Mouse (Mus musculus): ENCODE measurements around the gene Tbc1d14. TPM values are rescaled to one million over a fixed set of nuclear protein-coding genes. Genes with fewer than 3 reads are reported as not detected.

Gene Tbc1d14
- polyA plus RNA-seq, 1 experiment from 2014 or later, result 15.7 TPM

DNA sequence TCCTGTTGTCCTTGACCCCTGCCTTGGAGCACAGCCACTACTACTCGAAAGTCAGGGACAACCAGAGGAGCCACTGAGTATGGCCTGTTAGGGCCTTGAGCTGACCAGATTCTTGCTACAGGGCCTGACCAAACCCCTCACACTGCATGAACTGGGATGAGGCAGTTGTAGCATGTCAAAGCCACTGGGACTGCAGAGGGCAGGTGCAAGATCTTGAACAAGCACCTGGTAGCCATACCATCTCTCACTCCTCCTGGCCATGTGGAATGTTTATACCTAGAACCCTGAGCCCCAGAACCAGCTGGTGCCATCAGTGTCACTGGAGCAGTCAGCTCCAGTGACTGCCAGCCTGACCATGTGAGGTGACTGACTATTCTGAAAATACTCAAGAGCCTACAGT is 5.8 kb upstream of the Tbc1d14 start:
- no peak overlapping the region for H3K4me2 ChIP-seq
- H3K27ac ChIP-seq (replicated peaks), result no peak overlapping the region
- no peaks in the 10 kb centered on the region for H3K4me1 ChIP-seq
- peaks cover 50% of the 10 kb centered on the region for H3K36me3 ChIP-seq
- no peak overlapping the region for H3K9ac ChIP-seq
- 80% methylated on average over 1 of the region's 1 CpGs for WGBS
- no peak overlapping the region for H3K4me3 ChIP-seq
- no peaks in the 10 kb centered on the region for H3K9me3 ChIP-seq
- H3K27me3 ChIP-seq (replicated peaks), result no peaks in the 10 kb centered on the region
- no peak for ATAC-seq (ENCODE audit: extremely low read depth, insufficient number of reproducible peaks, low FRiP score, low TSS enrichment)

GRCm38 (mm10) chr5:36597653-36598052 is 4.6 kb upstream of the Tbc1d14 start:
- no peak overlapping the region for H3K4me3 ChIP-seq
- peaks cover 38% of the 10 kb centered on the region for H3K36me3 ChIP-seq
- no peak overlapping the region for H3K27ac ChIP-seq (replicated peaks)
- H3K9me3 ChIP-seq, result no peaks in the 10 kb centered on the region
- no peaks in the 10 kb centered on the region for H3K4me1 ChIP-seq
- no peak overlapping the region for H3K9ac ChIP-seq
- H3K27me3 ChIP-seq (replicated peaks), result no peaks in the 10 kb centered on the region
- no peak overlapping the region for H3K4me2 ChIP-seq
- whole genome bisulfite sequencing, result 21% methylated on average over 4 of the region's 4 CpGs
- ATAC-seq (ENCODE audit: extremely low read depth, insufficient number of reproducible peaks, low FRiP score, low TSS enrichment), result no peak

DNA sequence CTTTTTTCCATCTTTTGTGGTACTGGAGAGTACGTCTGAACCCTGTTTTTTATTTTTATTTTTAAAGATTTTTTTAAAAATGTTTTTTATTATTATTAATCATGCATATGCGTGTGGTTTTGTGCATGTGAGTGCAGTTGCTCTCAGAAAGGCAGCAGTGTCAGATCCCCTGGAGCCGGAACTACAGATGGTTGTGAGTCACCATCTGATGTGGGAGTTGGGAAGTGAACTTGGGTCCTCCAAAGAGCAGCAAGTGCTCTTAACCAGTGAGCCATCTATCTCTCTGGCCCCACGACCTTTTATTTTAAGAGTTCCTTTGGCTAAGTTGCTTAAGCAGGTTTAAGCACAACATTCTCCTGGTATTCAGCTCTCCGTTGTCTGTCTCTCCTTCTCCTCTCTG is 3.1 kb upstream of the Tbc1d14 start:
- H3K27ac ChIP-seq (replicated peaks), result no peak overlapping the region
- no peak for ATAC-seq (ENCODE audit: extremely low read depth, insufficient number of reproducible peaks, low FRiP score, low TSS enrichment)
- 61% methylated on average over 5 of the region's 5 CpGs for WGBS

DNA sequence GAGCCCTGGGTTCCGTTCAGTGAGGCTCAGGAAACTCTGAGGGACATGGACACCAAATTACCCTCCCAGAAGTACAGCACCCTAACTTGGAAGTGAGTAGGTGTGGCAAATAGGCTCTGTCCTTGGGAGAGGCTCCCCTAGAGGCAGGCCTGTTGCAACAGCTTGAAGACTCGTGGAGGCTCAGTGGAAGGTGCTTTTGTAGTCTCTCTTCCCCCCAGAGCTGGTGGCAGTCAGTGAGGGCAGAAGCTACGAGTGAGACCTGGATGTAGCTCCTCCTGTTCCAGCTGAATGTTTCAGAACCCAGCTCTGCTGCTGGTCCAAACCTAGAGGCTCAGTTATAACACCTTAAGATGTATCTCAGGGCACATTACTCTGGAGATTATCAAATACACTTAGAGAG is 2.0 kb upstream of the Tbc1d14 start:
- Histone ChIP-seq H3K36me3 (peaks cover 12% of the 10 kb centered on the region), H3K27me3 (replicated peaks) (no peaks in the 10 kb centered on the region), H3K9ac (no peak overlapping the region), H3K4me1 (no peaks in the 10 kb centered on the region), H3K9me3 (no peaks in the 10 kb centered on the region), H3K4me2 (no peak overlapping the region), H3K27ac (replicated peaks) (no peak overlapping the region), H3K4me3 (no peak overlapping the region)
- WGBS, result 25% methylated on average over 3 of the region's 3 CpGs
- ATAC-seq (ENCODE audit: extremely low read depth, insufficient number of reproducible peaks, low FRiP score, low TSS enrichment), result no peak

More for the DNA sequence above, 3.1 kb upstream of the Tbc1d14 start:
- H3K4me1 ChIP-seq, result no peaks in the 10 kb centered on the region
- no peak overlapping the region for H3K9ac ChIP-seq
- peaks cover 23% of the 10 kb centered on the region for H3K36me3 ChIP-seq
- H3K4me3 ChIP-seq, result no peak overlapping the region
- no peak overlapping the region for H3K4me2 ChIP-seq
- no peaks in the 10 kb centered on the region for H3K9me3 ChIP-seq
- no peaks in the 10 kb centered on the region for H3K27me3 ChIP-seq (replicated peaks)

- no peak overlapping the region for H3K27ac ChIP-seq (replicated peaks)
- WGBS, result 82% methylated on average over 3 of the region's 3 CpGs
These were observed 1.3 kb upstream of the Tbc1d14 start for GRCm38 (mm10) chr5:36594344-36594743.

GRCm38 (mm10) chr5:36590499-36590920 is 2.6 kb downstream of the Tbc1d14 start:
- H3K4me1 ChIP-seq, result 0 out of 2 replicates have a peak, but pooled peaks cover 4% of the 10 kb centered on the region
- H3K27ac ChIP-seq (replicated peaks), result no peak overlapping the region
- H3K4me3 ChIP-seq, result no peak overlapping the region
- H3K36me3 ChIP-seq, result no peaks in the 10 kb centered on the region
- ATAC-seq (ENCODE audit: extremely low read depth, insufficient number of reproducible peaks, low FRiP score, low TSS enrichment), result no peak
- WGBS, result 60% methylated on average over 5 of the region's 5 CpGs
- 0 out of 2 replicates have a peak, but pooled peaks cover 3% of the 10 kb centered on the region for H3K27me3 ChIP-seq (replicated peaks)
- H3K9ac ChIP-seq, result no peak overlapping the region
- no peaks in the 10 kb centered on the region for H3K9me3 ChIP-seq
- H3K4me2 ChIP-seq, result no peak overlapping the region

More at GRCm38 (mm10) chr5:36594344-36594743, 1.3 kb upstream of the Tbc1d14 start:
- Histone ChIP-seq H3K36me3 (peaks cover 5% of the 10 kb centered on the region), H3K27me3 (replicated peaks) (no peaks in the 10 kb centered on the region), H3K9ac (no peak overlapping the region), H3K9me3 (no peaks in the 10 kb centered on the region), H3K4me3 (no peak overlapping the region), H3K4me1 (no peaks in the 10 kb centered on the region), H3K4me2 (no peak overlapping the region)
- no peak for ATAC-seq (ENCODE audit: extremely low read depth, insufficient number of reproducible peaks, low FRiP score, low TSS enrichment)

- no peak overlapping the region for H3K4me3 ChIP-seq
- H3K9me3 ChIP-seq, result no peaks in the 10 kb centered on the region
- 0 out of 2 replicates have a peak, but pooled peaks cover 7% of the 10 kb centered on the region for H3K27me3 ChIP-seq (replicated peaks)
- no peak for ATAC-seq (ENCODE audit: extremely low read depth, insufficient number of reproducible peaks, low FRiP score, low TSS enrichment)
- H3K36me3 ChIP-seq, result no peaks in the 10 kb centered on the region
- H3K4me1 ChIP-seq, result peaks cover 26% of the 10 kb centered on the region
- H3K27ac ChIP-seq (replicated peaks), result no peak overlapping the region
- WGBS, result 67% methylated on average over 6 of the region's 6 CpGs
- H3K9ac ChIP-seq, result no peak overlapping the region
- no peak overlapping the region for H3K4me2 ChIP-seq
These were observed 8.8 kb downstream of the Tbc1d14 start for GRCm38 (mm10) chr5:36584299-36584698.

DNA sequence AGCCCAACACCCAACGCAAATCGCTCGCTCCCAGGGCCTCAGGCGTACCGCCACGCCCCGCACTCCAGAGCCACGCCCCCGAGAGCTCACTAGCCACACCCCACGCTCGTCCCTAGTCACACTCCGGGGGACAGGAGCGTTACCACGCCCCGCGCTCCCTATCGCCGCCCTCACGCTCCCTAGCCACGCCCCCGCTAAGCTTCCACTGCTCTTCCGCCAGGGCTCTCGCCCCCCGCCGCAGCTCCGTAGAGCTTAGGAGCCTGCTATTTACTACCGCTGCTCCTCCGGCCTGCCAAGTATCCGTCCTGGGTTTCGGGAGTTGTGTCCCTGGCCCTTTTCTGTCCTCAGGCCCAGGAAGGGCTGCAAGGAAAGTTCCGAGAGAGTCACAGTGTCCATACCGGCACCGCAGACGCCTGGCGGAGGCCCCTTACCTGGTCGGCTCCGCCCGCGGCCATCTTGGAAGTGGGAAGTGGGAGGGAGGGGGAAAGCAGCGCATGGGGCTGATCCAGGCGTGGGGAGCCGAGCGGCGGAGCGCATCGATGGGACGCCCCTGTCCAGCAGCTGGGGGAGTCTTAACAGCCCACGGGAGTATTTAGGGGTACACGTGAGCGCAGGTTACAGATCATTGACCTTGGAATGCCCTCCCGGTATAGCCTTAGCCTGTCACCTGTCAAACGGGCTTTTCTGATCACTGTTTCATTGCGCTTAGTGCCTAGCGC is 11.0 kb downstream of the Tbc1d14 start:
- peak; percentile 98 for ATAC-seq (ENCODE audit: extremely low read depth, insufficient number of reproducible peaks, low FRiP score, low TSS enrichment)
- peak overlapping the region; percentile 90 for H3K27ac ChIP-seq (replicated peaks)
- WGBS, result 2% methylated on average over 53 of the region's 54 CpGs
- H3K4me3 ChIP-seq, result peak overlapping the region; percentile 78
- H3K27me3 ChIP-seq (replicated peaks), result 0 out of 2 replicates have a peak, but pooled peaks cover 7% of the 10 kb centered on the region
- H3K36me3 ChIP-seq, result no peaks in the 10 kb centered on the region
- H3K4me2 ChIP-seq, result peak overlapping the region; percentile 94
- no peaks in the 10 kb centered on the region for H3K9me3 ChIP-seq
- H3K9ac ChIP-seq, result peak overlapping the region; percentile 86
- H3K4me1 ChIP-seq, result peaks cover 22% of the 10 kb centered on the region

- peaks cover 22% of the 10 kb centered on the region for H3K4me1 ChIP-seq
- no peaks in the 10 kb centered on the region for H3K9me3 ChIP-seq
- 2% methylated on average over 37 of the region's 40 CpGs for WGBS
- peak overlapping the region; percentile 94 for H3K4me2 ChIP-seq
- H3K36me3 ChIP-seq, result no peaks in the 10 kb centered on the region
- peak overlapping the region; percentile 86 for H3K9ac ChIP-seq
- peak overlapping the region; percentile 78 for H3K4me3 ChIP-seq
- 0 out of 2 replicates have a peak, but pooled peaks cover 7% of the 10 kb centered on the region for H3K27me3 ChIP-seq (replicated peaks)
- no peak for ATAC-seq (ENCODE audit: extremely low read depth, insufficient number of reproducible peaks, low FRiP score, low TSS enrichment)
- H3K27ac ChIP-seq (replicated peaks), result 0 out of 2 replicates have a peak overlapping the region, but pooled peaks have one; percentile 26
These were observed 11.7 kb downstream of the Tbc1d14 start for GRCm38 (mm10) chr5:36581259-36581923.

DNA sequence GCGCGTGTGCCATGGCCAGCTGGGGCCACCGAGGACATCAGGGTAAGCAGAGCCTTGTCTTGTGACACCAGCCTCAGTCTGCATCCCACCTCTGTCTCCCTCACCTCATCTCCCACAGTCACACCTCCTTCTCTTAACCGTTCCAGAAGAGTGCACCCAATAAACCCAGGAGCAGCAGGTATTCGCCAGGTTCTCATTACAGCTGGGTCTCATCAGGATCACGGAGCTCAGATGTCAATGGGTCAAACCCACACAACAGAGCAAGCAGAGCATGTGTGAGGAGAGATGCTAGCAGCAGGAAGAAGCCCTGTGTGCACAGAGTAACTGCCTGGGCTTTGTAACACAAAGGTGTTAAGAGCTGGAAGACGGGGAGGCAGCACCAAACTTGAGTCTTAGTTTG is 13.1 kb downstream of the Tbc1d14 start:
- H3K27me3 ChIP-seq (replicated peaks), result 0 out of 2 replicates have a peak, but pooled peaks cover 2% of the 10 kb centered on the region
- no peaks in the 10 kb centered on the region for H3K36me3 ChIP-seq
- no peak for ATAC-seq (ENCODE audit: extremely low read depth, insufficient number of reproducible peaks, low FRiP score, low TSS enrichment)
- H3K4me2 ChIP-seq, result no peak overlapping the region
- no peaks in the 10 kb centered on the region for H3K9me3 ChIP-seq
- no peak overlapping the region for H3K9ac ChIP-seq
- no peak overlapping the region for H3K4me3 ChIP-seq
- H3K4me1 ChIP-seq, result peaks cover 32% of the 10 kb centered on the region
- 85% methylated on average over 7 of the region's 7 CpGs for WGBS
- no peak overlapping the region for H3K27ac ChIP-seq (replicated peaks)

GRCm38 (mm10) chr5:36578982-36579381 is 14.1 kb downstream of the Tbc1d14 start:
- Histone ChIP-seq H3K4me3 (no peak overlapping the region), H3K9ac (no peak overlapping the region), H3K36me3 (no peaks in the 10 kb centered on the region), H3K4me2 (no peak overlapping the region), H3K9me3 (no peaks in the 10 kb centered on the region), H3K27me3 (replicated peaks) (no peaks in the 10 kb centered on the region), H3K4me1 (peaks cover 42% of the 10 kb centered on the region), H3K27ac (replicated peaks) (no peak overlapping the region)
- WGBS, result 34% methylated on average over 2 of the region's 2 CpGs
- no peak for ATAC-seq (ENCODE audit: extremely low read depth, insufficient number of reproducible peaks, low FRiP score, low TSS enrichment)

Data from heart, embryonic 13.5 days (tissue).